Mouse (Mus musculus): Measurements from ENCODE around the gene Nos2. TPM values are rescaled to one million over a fixed set of nuclear protein-coding genes. Genes with fewer than 3 reads are reported as not detected.

Nos2 gene
- total RNA-seq, 4 experiments from 2014 or later: 0.77 to 1.2 (median 0.87) TPM

GRCm38 (mm10) chr11:78959367-78959766 is 38.8 kb downstream of the Nos2 start:
- DNase-seq (ENCODE audit: low spot score in 2 of 2): no peak

GRCm38 (mm10) chr11:78959841-78960520 is 39.4 kb downstream of the Nos2 start:
- DNase-seq (ENCODE audit: low spot score in 2 of 2): no peak

- DNase-seq (ENCODE audit: low spot score in 2 of 2): no peak
Measured at GRCm38 (mm10) chr11:78961221-78961620, 40.6 kb downstream of the Nos2 start.

GRCm38 (mm10) chr11:78967371-78967770 is 46.8 kb downstream of the Nos2 start:
- DNase-seq (ENCODE audit: low spot score in 2 of 2): no peak

DNA sequence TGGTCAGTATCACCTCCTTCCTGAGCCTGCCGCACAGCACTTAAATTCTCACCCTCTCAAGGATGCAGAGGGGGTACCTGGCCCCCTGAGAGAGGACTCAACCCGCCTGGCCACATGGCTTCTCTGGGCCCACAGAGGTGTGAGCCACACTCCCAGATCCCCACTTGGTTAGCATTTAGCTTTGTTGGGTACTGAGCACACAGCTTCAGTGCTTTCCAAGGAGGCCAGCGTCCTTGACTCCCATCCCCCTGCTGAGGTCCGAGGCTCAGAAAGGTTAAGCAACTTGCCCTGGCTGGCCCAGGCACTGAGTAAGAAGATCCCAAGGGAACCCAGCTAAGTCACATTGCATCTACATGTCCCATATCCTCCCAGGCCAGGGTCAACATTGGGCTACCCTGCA is 47.5 kb downstream of the Nos2 start:
- no peak for DNase-seq (ENCODE audit: low spot score in 2 of 2)

- no peak for DNase-seq (ENCODE audit: low spot score in 2 of 2)
Measured at GRCm38 (mm10) chr11:78971096-78971495, 50.5 kb downstream of the Nos2 start.

GRCm38 (mm10) chr11:78971746-78972145 is 51.2 kb downstream of the Nos2 start:
- no peak for DNase-seq (ENCODE audit: low spot score in 2 of 2)

DNA sequence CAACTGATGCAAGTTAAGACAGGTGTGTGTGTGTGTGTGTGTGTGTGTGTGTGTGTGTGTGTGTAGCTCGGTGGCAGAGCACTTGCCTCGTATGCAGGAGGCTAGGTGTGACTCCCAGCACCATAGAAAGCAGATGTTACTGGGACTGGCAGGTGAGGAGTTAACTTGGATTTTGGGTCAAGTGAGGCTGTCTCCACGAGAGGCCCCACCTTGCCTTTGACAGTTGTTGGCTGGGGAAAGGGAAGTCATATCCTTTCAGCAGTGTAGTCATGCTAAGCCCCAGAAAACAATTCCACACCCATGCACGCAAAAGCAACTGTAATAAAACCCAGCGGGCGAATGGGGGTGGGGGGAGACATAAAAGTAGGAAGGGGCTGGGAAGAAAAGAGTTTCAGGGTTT is 51.7 kb downstream of the Nos2 start:
- no peak for DNase-seq (ENCODE audit: low spot score in 2 of 2)

DNA sequence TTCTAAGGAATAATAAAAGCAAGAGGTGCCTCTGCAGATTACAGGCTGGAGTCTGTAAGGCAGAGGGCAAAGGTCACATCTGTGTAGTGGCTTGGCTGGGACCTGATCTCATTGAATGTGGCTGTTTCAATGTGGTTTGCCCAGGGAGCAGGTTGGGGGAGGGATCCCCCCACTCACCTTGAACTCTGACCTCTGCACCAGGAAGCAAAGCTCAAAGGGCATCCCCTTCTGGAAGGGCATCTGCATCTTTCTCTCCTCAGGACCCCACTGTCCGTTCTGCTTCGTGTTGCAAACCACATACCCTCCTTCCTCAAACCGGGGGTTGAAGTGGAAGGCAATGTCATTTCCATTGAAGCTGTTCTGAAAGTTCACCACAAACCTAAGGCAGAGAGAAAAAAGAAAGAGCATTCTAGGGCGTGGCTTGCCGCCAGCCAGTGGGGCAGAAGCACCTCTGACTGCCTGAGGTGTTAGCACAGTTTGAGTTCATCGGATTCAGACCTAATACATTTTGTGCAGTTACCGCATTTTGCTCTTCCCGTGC is 52.3 kb downstream of the Nos2 start:
- no peak for DNase-seq (ENCODE audit: low spot score in 2 of 2)

DNA sequence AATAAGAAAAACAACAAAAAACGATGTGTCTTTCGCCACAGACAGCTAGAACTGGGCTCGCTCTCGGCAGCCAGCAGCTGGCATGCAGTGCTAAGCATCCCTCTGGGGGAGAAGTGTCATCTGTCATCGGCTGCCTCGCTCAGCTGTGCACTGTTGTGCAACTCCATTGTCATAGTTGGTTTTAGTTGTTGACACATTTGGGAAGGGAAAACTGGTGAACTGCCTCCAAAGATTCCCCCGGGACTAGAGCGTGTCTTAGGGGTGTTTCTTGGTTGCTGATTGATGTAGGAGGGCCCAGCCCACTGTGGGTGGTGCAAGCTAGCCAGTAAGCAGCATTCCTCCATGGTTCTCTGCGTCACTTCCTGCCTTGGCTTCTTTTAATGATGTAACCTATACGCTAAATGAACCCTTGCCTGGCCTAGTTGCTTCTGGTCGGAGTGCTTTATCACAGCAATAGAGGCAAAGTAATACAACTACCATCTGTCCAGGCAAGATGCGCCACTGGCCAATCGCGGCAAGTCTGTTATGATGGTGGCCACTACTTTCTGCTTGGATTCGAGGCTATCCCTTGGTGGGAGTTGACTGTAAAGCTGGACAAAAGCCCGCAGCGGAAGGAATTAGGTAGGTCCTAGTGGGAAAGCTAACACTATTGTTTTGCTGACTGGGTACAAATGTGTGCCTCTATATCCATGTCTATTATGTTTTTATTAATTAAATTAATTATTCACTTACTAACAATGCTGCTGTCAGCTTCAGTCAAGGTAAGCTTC is 53.0 kb downstream of the Nos2 start:
- peak in 1 of 2 experiments; percentile 42 for DNase-seq (ENCODE audit: low spot score in 2 of 2)

- no peak for DNase-seq (ENCODE audit: low spot score in 2 of 2)
Measured at GRCm38 (mm10) chr11:78976731-78977510, 56.3 kb downstream of the Nos2 start.

DNA sequence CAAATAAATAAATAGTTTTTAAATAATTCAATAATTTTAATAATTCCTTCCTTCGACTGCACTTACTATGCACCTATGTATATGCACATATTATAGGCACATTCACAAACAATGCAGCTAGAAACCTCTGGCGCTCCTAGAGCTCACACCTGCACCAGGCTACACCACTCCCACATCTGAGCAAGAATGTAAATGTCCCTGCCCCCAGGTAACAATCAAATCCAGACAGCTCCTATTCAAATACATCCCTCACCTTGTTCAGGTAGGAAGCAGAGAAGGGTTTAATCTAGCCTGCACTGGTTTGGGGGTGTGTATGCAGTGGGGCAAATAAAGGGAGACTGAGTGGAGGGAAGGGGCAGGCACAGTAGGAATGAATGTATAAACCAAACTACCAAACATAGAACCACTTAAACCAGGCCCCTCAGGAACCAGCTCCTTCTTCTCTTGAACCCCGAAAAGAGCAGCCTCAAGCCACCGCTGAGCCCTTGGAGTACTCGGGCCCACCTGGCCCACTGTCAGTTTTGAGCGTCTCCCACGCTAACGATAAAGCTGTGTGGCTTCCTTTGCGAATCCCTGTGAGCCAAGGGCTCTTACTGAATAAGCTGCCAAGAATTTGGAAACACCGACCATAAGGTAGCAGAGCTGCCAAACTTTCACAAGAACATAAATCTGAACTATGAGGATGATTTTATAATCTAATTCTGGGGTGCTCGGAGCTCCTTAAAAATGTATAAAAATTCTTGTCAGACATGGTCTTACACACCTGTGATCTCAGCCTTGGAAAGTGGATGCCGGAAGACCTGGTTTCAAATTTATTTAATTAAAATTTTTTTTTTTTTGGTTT is 57.8 kb downstream of the Nos2 start:
- DNase-seq (ENCODE audit: low spot score in 2 of 2): no peak

DNA sequence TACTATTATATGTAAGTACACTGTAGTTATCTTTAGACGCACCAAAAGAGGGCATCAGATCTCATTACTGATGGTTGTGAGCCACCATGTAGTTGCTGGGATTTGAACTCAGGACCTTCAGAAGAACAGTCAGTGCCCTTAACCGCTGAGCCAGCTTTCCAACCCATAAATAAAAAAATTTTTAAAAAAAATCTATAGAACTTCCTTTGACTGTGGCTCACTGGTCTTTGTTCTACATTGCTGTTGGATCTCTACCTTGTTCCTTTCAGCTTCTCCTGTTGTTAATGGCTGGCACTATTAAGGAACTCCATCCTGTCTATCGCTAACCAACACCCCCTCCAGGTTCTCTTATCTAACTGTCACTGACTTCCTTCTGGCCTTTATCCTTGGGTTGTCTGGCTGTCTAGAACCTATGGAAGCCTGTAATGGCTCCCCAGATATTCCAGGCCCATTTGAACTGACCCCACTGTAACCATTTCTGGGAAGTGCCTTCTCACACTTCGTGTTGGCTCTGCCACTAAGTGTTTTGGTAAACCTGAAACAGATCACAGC is 59.6 kb downstream of the Nos2 start:
- no peak for DNase-seq (ENCODE audit: low spot score in 2 of 2)

GRCm38 (mm10) chr11:78982042-78982441 is 61.5 kb downstream of the Nos2 start:
- no peak for DNase-seq (ENCODE audit: low spot score in 2 of 2)

GRCm38 (mm10) chr11:78982513-78983291 is 62.1 kb downstream of the Nos2 start:
- DNase-seq (ENCODE audit: low spot score in 2 of 2): no peak

DNA sequence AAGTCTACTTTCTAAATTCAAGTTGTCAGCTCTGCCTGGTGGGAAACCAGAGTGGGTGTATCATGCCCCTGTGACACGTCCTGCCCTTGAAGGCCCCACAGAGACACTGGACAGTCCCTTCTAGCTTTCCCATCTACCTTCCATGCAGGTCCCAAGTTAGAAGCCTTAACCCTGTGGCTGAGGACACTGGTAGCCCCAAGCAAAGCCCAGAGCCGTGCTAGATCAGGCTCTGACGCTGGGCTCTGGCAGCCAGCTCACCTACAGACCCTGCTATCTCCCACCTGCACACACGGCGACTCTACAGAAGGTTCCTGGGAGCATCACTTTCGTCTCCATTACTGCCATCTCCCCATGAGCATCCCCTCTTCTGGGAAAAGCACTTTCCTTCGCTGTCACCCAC is 63.0 kb downstream of the Nos2 start:
- DNase-seq (ENCODE audit: low spot score in 2 of 2): no peak

GRCm38 (mm10) chr11:78984483-78985177 is 64.0 kb downstream of the Nos2 start, which contains the start of gene Lgals9:
Lgals9 (minus strand) TSS chr11:78984946.
- peak; percentile 62 to 65 for DNase-seq (ENCODE audit: low spot score in 2 of 2)

GRCm38 (mm10) chr11:78985505-78985904 is 64.9 kb downstream of the Nos2 start:
- no peak for DNase-seq (ENCODE audit: low spot score in 2 of 2)

All from gastrocnemius, adult 8-10 months (tissue).